Mouse (Mus musculus) CH12.LX (cell line): ENCODE data around the gene Olfr427. TPM values are rescaled to one million over a fixed set of nuclear protein-coding genes. Genes with fewer than 3 reads are reported as not detected.
"Not testable (repeated sequence)": the region's sequence is repeated elsewhere in the genome, so short reads cannot be mapped to it uniquely, and the experiment has no call there.

ENCODE experiments used
- DNase-seq: peaks from one replicate; pipeline ENCODE4 v3.0.0-alpha.2; 2013; ENCODE audit errors: extremely low read depth
- H3K27ac ChIP-seq: 2 replicates; pipeline ENCODE4 v1.5.1; 2012; ENCODE audit warnings: low read depth, mild to moderate bottlenecking, control low read depth, moderate library complexity; ENCODE audit not compliant: insufficient read depth
- H3K27me3 ChIP-seq: replicated peaks from 2 replicates; pipeline ENCODE3; 2012; ENCODE audit warnings: inconsistent platforms
- H3K36me3 ChIP-seq, 2 experiments: replicated peaks in 1 of 2; 2 replicates each; pipeline versions ENCODE3 to v1.6.1; 2012; ENCODE audit warnings: inconsistent platforms in 1 of 2, low read length in 1 of 2, mild to moderate bottlenecking in 1 of 2, mixed read lengths in 1 of 2, moderate library complexity in 1 of 2; ENCODE audit not compliant: control insufficient read depth in 1 of 2, insufficient read depth in 1 of 2
- H3K4me1 ChIP-seq, 2 experiments: 2 replicates each; pipeline ENCODE4 v1.6.1; 2012; ENCODE audit warnings: inconsistent platforms in 1 of 2, moderate library complexity in 1 of 2; ENCODE audit not compliant: insufficient read depth in 2 of 2, control insufficient read depth in 1 of 2
- H3K4me2 ChIP-seq: 2 replicates; pipeline ENCODE4 v1.6.1; 2012; ENCODE audit warnings: low read depth, mild to moderate bottlenecking, control low read depth; ENCODE audit not compliant: poor library complexity, insufficient read depth, severe bottlenecking
- H3K4me3 ChIP-seq, 3 experiments: fragments of 150-350 bp in 1 of 3; sonication (generic) in 1 of 3; replicated peaks in 1 of 3; 2 replicates each; pipeline versions ENCODE3 to v1.5.1; 2011 to 2012; ENCODE audit warnings: low read depth in 2 of 3, low read length in 2 of 3, mild to moderate bottlenecking in 2 of 3, moderate library complexity in 2 of 3, control low read depth in 1 of 3, improper control_type of control experiment in 1 of 3, inconsistent platforms in 1 of 3, mixed read lengths in 1 of 3; ENCODE audit not compliant: poor library complexity in 1 of 3
- H3K79me2 ChIP-seq: replicated peaks from 2 replicates; pipeline ENCODE4 v1.6.1; 2012; ENCODE audit warnings: mild to moderate bottlenecking, moderate library complexity; ENCODE audit not compliant: control insufficient read depth, poor library complexity, insufficient read depth, severe bottlenecking; ENCODE audit errors: extremely low read depth
- H3K9ac ChIP-seq: 2 replicates; pipeline ENCODE4 v1.6.1; 2012; ENCODE audit warnings: low read depth, mild to moderate bottlenecking, control low read depth, moderate library complexity; ENCODE audit not compliant: insufficient read depth
- H3K9me3 ChIP-seq: replicated peaks from 2 replicates; pipeline ENCODE3; 2012; ENCODE audit warnings: low read length, inconsistent platforms, mixed read lengths
- CHD1 ChIP-seq: IDR thresholded peaks from 2 replicates; pipeline ENCODE4 v1.6.1; 2012; ENCODE audit warnings: low read depth, low read length, improper control_type of control experiment, inconsistent platforms
- ELF1 ChIP-seq: IDR thresholded peaks from 2 replicates; pipeline ENCODE4 v1.6.1; 2014; ENCODE audit warnings: low read depth, mild to moderate bottlenecking, inconsistent platforms, low read length, improper control_type of control experiment
- ETS1 ChIP-seq: conservative IDR thresholded peaks from 2 replicates; pipeline ENCODE4 v1.6.1; 2012; ENCODE audit warnings: low read depth, mild to moderate bottlenecking, inconsistent platforms, low read length, improper control_type of control experiment, moderate library complexity
- HCFC1 ChIP-seq: IDR thresholded peaks from 2 replicates; pipeline ENCODE4 v1.6.1; 2012; ENCODE audit warnings: low read depth, mild to moderate bottlenecking, inconsistent platforms, low read length, improper control_type of control experiment
- IRF4 ChIP-seq: IDR thresholded peaks from 2 replicates; pipeline ENCODE4 v1.6.1; 2014; ENCODE audit warnings: low read depth, mild to moderate bottlenecking, inconsistent platforms, low read length, improper control_type of control experiment
- JUN ChIP-seq: IDR thresholded peaks from 2 replicates; pipeline ENCODE4 v1.6.1; 2011; ENCODE audit warnings: low read depth, mild to moderate bottlenecking, low read length, improper control_type of control experiment, moderate library complexity; ENCODE audit not compliant: insufficient read depth
- KAT2A ChIP-seq: IDR thresholded peaks from 2 replicates; pipeline ENCODE4 v1.6.1; 2012; ENCODE audit warnings: low read length, improper control_type of control experiment, inconsistent platforms; ENCODE audit not compliant: insufficient replicate concordance
- MAX ChIP-seq: IDR thresholded peaks from 2 replicates; pipeline ENCODE4 v1.6.1; 2011; ENCODE audit warnings: low read length, improper control_type of control experiment
- MEF2A ChIP-seq: IDR thresholded peaks from 2 replicates; pipeline ENCODE4 v1.6.1; 2014; ENCODE audit warnings: low read depth, mild to moderate bottlenecking, inconsistent platforms, low read length, improper control_type of control experiment, borderline replicate concordance
- MYC ChIP-seq: IDR thresholded peaks from 2 replicates; pipeline ENCODE4 v1.6.1; 2011; ENCODE audit warnings: low read depth, mild to moderate bottlenecking, improper control_type of control experiment, low read length
- NRF1 ChIP-seq: IDR thresholded peaks from 2 replicates; pipeline ENCODE4 v1.6.1; 2014; ENCODE audit warnings: low read depth, mild to moderate bottlenecking, inconsistent platforms, low read length, improper control_type of control experiment, moderate library complexity
- PAX5 ChIP-seq: IDR thresholded peaks from 2 replicates; pipeline ENCODE4 v1.6.1; 2012; ENCODE audit warnings: low read length, inconsistent platforms, mixed read lengths
- SIN3A ChIP-seq: IDR thresholded peaks from 2 replicates; pipeline ENCODE4 v1.6.1; 2012; ENCODE audit warnings: low read length, improper control_type of control experiment, inconsistent platforms
- SMC3 ChIP-seq: IDR thresholded peaks from 2 replicates; pipeline ENCODE4 v1.6.1; 2011; ENCODE audit warnings: low read depth, low read length, improper control_type of control experiment
- ZC3H11A ChIP-seq: IDR thresholded peaks from 2 replicates; pipeline ENCODE4 v1.6.1; 2012; ENCODE audit warnings: low read depth, mild to moderate bottlenecking, inconsistent platforms, low read length, improper control_type of control experiment
- ZNF384 ChIP-seq: IDR thresholded peaks from 2 replicates; pipeline ENCODE4 v1.6.1; 2012; ENCODE audit warnings: low read depth, low read length, improper control_type of control experiment, inconsistent platforms
- dilution Hi-C: fragments of 300-500 bp; cut with MboI; formaldehyde crosslinking; loops from 2 replicates; pipeline ENCODE4 v1.14.3; 2020; ENCODE audit warnings: low sequenced_read_pairs; ENCODE audit not compliant: extremely low pct_unique_long_range_greater_than_20kb, extremely low pct_ligation_motif_present
- in situ Hi-C: fragments of 300-500 bp; cut with MboI; formaldehyde crosslinking; loops from 3 replicates; pipeline ENCODE4 v1.14.3; 2019; ENCODE audit warnings: low sequenced_read_pairs, low pct_ligation_motif_present, low pct_unique_long_range_greater_than_20kb, mixed read lengths
- polyA plus RNA-seq: library from polyadenylated mRNA; unstranded; fragments of >175 nt; gene quantifications from 2 replicates; pipeline ENCODE4 v1.2.1, GENCODE M21; 2012; ENCODE audit warnings: low read depth; ENCODE audit not compliant: insufficient read length
- total RNA-seq, 2 experiments: library from RNA; depleted of rRNA; stranded (reverse); fragments of 300-350 nt in 1 of 2; fragments of >200 nt in 1 of 2; gene quantifications; 2 replicates each; pipeline ENCODE4 v1.2.3; 2012 to 2014

Olfr427 gene
- not detected in 2 replicates for total RNA-seq (2012; rRNA removed)
- total RNA-seq (2014; rRNA removed) = not detected in 2 replicates
- polyA plus RNA-seq = not detected in 2 replicates

- in situ Hi-C loops (loop anchor here (25.0 kb wide), 2 partner anchors 234 to 634 kb away; no protein-coding TSS in a partner anchor), dilution Hi-C loops (no loop called here)
- H3K9me3 ChIP-seq = no peaks in the 10 kb centered on the region
- no peaks in the 10 kb centered on the region for H3K36me3 ChIP-seq
- no peak for DNase-seq
- no peak within 1 kb of the TSS for H3K27ac ChIP-seq
- no peaks in the 10 kb centered on the region for H3K4me1 ChIP-seq
- TF ChIP-seq ZC3H11A (no peak), CHD1 (no peak), ETS1 (no peak), IRF4 (no peak), MEF2A (no peak), MYC (no peak), ELF1 (no peak), HCFC1 (no peak), SMC3 (no peak), NRF1 (no peak), SIN3A (no peak), PAX5 (no peak), JUN (no peak), ZNF384 (no peak), KAT2A (no peak), MAX (no peak)
- TF ChIP-seq, all 38 proteins: peak for 0
- no peaks in the 10 kb centered on the region for H3K27me3 ChIP-seq
- H3K4me3 ChIP-seq = no peak within 1 kb of the TSS
- no peak within 1 kb of the TSS for H3K9ac ChIP-seq
- H3K79me2 ChIP-seq = no peaks in the 10 kb centered on the region
- no peak within 1 kb of the TSS for H3K4me2 ChIP-seq
These were observed at the start of gene Olfr427 for GRCm38 (mm10) chr1:174096591-174096990. Olfr427 (plus strand) TSS chr1:174096891.

- H3K79me2 ChIP-seq, DNase-seq, H3K4me2 ChIP-seq, H3K4me3 ChIP-seq, H3K36me3 ChIP-seq, in situ Hi-C loops, H3K9ac ChIP-seq, H3K27me3 ChIP-seq, H3K27ac ChIP-seq, dilution Hi-C loops, H3K9me3 ChIP-seq: not testable (repeated sequence)
- H3K4me1 ChIP-seq = peaks cover 7 to 11% of the 10 kb centered on the region in 2 experiments; a peak in 3 of 4 replicates
These were observed 48.5 kb upstream of the Olfr427 start for GRCm38 (mm10) chr1:174048227-174048626.
